Mouse (Mus musculus) bone marrow macrophage, adult 2 months (primary cell): ENCODE measurements around the gene Ttc25.

Experiments
- CTCF ChIP-seq: IDR thresholded peaks from 2 replicates; pipeline ENCODE4 v1.5.1; 2012; ENCODE audit warnings: low read depth, mild to moderate bottlenecking, low read length, moderate library complexity
- POLR2A ChIP-seq: IDR thresholded peaks from 2 replicates; pipeline ENCODE4 v1.6.1; 2012; ENCODE audit warnings: mild to moderate bottlenecking, low read depth, low read length, borderline replicate concordance

DNA sequence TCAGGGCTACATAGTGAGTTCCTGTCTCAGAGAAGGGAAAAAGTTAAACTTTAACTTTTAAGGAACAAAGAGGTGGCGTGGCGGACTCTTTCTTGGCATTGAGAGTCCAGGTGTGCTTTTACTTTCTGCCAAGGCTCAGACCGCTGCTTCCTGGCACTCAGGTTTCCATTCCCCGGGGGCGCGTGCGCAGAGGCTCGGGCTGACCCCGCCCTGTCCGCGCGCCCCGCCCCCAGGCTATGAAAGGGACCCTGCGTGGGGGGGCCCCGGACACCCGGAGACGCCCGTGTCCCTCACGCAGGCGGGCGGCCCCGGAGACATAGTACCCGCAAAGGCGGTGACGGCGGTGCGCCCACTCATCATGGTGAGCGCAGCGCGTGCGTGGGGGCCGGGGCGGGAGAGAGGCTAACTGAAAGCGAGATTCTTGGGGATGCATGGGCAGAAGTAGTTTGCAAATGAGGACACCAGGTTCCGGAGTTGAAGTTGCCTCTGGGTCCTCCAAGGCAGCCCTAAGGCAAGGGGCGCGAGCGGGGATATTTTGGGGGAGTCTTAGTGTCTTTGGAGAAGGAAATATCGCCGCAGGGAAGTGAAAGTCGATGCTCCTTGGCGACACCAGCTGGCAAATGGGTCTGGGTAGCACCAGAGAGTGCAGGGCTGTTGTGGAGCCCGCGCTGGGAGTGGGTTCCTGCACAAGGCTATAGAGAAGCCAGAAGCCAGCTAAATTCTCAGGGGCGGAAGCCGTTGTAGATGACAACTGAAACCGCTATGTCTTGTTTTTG lies 29.5 kb downstream of the Ttc25 start, which contains the start of gene Cnp:
- TF ChIP-seq CTCF = no peak
- TF ChIP-seq POLR2A = no peak
